Mouse (Mus musculus): ENCODE results near the gene Olfr806.

Gene Olfr806

DNA sequence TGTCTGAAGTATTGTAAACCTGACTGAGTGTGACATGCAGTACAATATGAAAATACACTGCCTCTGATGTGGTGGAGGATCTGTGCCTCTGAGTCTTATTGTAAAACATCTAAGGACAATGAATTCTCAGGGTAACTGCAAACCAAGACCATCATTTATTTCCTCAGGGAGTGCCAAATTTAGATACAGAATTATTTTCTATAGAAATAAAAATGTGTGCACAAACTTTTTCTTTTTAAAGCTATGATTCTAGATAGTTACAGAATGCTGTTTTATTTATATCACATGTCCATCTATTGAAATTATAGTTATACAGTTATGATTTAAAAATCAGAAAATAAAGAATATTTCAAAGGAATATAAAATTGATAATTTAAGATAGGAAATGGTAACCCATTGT lies at the start of gene Olfr806:
Olfr806 (minus strand) TSS at position 101 of the 400 bp plus-strand sequence.
- DNase-seq (ENCODE audit: low read depth), result no peak

DNA sequence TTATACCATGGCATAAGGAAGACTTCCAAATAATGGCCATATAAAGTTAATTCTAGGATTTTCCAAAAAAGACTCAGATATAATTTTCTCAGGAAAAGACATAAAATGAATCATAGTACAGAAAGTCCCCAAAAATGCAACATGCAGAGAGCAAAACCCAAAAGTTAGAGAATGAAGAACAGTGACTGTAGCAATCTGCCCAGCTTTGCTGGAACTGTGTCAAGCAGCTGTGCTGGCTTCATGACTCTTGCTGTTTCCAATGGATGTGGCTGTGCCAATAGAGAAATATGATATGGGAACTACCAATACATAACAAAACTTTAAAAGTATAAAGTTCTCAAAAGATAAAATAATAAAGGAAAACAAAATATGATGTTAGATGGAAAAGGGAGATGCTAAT lies 36.4 kb upstream of the Olfr806 start:
- no peak for DNase-seq (ENCODE audit: low read depth)

DNA sequence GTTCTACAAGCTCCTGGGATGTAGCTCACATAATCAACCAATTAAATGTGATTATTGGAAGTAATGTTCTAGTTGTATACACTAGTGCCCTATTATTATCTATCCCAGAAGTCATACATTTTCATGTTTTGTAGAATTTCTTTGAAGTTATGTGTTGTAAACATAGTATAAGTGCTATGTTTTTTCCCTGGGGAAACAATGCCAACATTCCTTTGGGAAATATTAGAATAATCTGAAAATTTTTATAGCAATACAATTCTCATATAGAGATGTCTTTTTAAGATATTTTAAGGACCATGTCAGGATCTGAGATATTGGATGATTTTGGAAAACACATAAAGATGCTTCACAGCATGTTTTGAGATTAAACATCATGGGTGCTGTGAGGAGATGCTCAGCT lies 32.6 kb upstream of the Olfr806 start, which contains the start of gene Olfr809:
Olfr809 (plus strand) TSS at position 301 of the 400 bp plus-strand sequence.
- DNase-seq (ENCODE audit: low read depth), result no peak

DNA sequence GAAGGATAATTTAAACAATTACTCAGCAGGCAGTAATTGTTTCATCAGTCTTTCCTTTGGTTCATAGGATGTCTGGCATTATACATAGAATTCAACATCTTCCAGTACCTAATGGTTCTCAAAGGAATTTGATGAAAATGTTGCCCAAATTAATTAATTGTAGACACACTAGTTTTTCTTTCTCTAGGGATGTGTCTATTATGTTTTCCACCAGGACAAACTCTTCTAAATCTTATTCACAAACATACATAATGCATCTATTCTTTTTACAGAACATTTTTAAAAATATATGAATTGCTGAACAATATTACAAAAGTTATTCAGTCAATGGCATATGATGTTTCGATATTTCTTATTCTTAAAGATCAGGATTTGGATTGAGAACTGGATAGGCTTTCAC lies 23.5 kb upstream of the Olfr806 start, which contains the start of gene Olfr808:
Olfr808 (plus strand) TSS at position 301 of the 400 bp plus-strand sequence.
- no peak for DNase-seq (ENCODE audit: low read depth)

GRCm38 (mm10) chr10:129757693-129758092 lies 16.0 kb upstream of the Olfr806 start, which contains the start of gene Olfr807:
Olfr807 (minus strand) TSS chr10:129757793.
- no peak for DNase-seq (ENCODE audit: low read depth)

DNA sequence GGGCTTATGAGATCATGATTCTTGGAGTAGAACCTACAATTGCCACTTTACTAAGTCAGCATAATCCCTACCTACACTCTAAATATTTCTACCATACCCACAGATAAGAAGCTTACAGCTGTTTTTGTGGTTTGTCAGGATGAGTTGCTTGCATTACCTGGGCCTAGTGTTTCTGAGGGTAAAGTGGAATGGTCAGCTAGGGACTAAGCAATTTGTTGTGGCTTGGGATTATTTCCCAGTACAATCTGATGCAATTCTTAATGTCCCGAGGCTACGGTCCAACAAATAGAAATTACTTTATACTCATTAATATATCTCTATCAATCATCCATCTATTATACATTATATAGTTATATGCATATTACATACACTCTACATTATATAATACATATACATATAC lies 12.4 kb downstream of the Olfr806 start, which contains the start of gene Olfr805:
Olfr805 (minus strand) TSS at position 101 of the 400 bp plus-strand sequence.
- no peak for DNase-seq (ENCODE audit: low read depth)

- DNase-seq (ENCODE audit: low read depth), result no peak
These were observed 38.8 kb downstream of the Olfr806 start, which contains the start of gene Olfr804 for GRCm38 (mm10) chr10:129702910-129703309. Olfr804 (plus strand) TSS chr10:129703210.

DNA sequence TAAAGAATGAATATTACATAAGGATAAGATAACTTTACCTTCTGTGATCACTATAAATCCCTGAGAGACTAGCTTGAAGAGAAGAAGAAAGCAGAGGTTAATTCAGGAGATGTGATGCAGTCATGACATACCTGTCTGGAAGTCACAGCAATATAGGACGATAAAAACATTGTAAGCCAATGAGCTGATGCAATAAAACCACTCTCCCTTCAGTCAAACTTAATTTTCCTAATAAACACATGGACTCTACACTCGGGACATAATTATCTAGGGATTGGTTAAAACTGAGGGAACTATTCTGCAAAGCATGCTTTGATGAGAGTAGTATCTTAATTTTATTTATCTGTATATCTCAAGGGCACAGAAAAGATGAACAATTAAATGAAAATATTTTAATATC lies 47.5 kb downstream of the Olfr806 start, which contains the start of gene Olfr803:
Olfr803 (minus strand) TSS at position 101 of the 400 bp plus-strand sequence.
- no peak for DNase-seq (ENCODE audit: low read depth)

DNA sequence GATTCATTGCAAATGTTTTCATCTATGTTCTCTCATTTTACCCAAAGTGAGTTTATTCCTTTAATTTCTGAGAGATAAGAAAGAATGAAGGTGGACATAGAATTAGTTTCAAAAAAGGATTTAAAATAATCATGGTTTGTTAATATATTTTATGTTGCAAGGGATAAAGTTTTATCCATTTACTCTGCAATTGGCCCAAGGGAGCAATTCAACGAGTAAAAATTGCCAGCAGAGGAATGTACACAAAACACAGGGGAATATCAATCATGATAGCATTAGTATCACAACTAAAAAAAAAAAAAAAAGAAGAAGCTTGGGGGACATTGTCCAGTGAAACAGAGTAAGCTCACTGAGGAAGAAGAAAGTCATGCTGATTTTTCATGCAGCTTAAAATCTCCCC lies 53.7 kb downstream of the Olfr806 start, which contains the start of gene Olfr802:
Olfr802 (minus strand) TSS at position 101 of the 400 bp plus-strand sequence.
- DNase-seq (ENCODE audit: low read depth), result no peak
